Mouse (Mus musculus) left cerebral cortex, postnatal 14 days (tissue): ENCODE results near the gene Ntm. TPM values are rescaled to one million over a fixed set of nuclear protein-coding genes. Genes with fewer than 3 reads are reported as not detected.

Experiments used
- DNase-seq, 2 experiments: peaks; one replicate each; pipeline ENCODE4 v3.0.0; 2021 to 2022; ENCODE audit warnings: low spot score in 2 of 2, mixed read lengths in 1 of 2
- intact Hi-C: fragments of 180-260 bp; cut with DNase I; formaldehyde crosslinking; loops from one replicate; pipeline ENCODE4 v1.15.1; 2025
- total RNA-seq, 2 experiments: library from RNA; stranded (reverse); gene quantifications; 2 replicates each; pipeline ENCODE4 v1.2.3; 2021

The Ntm gene
- total RNA-seq, 2 experiments from 2014 or later: 351 to 370 TPM

DNA sequence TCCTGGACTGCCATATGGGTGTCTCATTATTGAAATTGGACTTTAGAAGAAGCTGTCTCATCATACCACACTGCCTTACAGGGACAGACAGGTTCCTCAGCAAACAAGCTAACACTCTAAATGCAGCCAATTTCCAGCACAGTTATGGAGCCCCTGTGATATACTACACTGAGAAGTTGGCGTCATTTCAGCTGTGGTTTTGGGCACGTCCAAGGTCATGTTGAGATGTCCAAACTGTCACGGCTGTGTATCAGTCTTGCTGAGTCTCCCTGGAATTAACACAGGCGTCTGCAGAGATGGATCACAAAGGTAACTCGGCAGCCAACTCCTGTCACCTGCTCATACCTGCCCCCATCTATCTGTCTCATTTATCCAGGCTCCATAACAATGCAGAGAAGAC lies 779.9 kb downstream of the Ntm start:
- intact Hi-C loops: no loop called here
- DNase-seq: no peak

DNA sequence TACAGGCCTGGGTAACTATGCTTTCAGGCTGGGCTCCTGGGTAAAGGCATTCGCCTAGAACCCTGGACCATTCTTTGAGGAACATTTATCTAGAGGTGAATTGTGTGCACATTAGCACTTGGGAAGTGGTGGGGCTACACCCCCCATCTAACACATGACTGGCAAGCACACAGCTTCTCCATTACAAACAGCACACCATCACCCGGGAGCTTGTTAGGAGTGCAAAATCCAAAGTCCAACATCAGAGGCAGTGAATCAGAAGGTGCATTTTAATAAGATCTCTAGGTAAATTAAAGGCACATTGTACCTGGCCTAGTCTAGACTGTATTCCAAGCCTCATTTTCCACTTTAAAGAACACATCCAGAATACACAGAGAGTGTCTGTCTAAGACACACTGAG lies 781.3 kb downstream of the Ntm start:
- intact Hi-C loops: no loop called here

DNA sequence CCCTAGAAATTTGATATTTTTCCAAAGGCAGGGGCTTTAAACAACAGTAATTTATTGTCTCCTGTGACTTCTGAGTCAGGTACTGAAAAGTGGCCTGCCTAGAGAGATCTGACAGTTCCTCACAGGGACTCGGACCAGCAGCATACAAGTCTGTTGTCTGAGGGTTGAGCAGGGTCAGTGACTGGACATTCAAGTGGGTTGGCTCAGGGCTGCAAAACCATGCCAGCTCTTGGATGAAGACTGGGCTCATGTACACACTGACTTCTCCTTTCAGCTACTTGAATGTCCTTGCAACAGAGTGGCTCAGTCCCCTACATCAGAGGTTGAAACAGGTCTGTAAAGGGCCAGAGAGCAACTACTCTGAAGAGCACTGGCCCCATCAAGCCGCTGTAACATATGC lies 797.2 kb downstream of the Ntm start:
- DNase-seq: no peak
- intact Hi-C loops: no loop called here

More for the DNA sequence above, 781.3 kb downstream of the Ntm start:
- no peak for DNase-seq

DNA sequence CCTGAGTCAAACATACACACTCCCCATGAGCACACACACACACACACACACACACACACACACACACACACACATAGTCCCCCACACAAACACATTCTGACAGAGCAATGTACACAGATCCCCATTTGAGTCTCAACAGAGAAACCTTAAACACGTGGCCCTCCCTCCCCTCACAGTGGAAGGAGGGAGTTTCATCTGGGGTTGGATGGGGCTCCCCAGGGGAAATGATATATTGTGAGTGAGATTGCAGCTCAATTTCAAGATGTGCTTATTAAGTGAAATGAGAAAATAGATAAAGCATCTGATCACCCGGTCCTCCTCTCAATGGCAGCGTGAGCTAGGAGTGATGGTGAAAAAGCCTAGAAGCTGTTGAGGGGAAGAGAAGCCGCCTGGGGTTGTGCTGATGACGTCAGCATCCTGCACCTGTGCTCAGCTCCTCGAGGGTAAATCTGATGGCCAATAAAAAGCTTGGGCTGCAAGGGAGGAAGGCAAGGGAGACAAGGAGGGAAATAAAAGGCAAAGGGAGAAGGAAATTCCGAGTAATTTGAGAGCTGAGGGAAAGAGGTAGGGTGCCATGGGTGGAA lies 801.8 kb downstream of the Ntm start:
- intact Hi-C loops: no loop called here
- no peak for DNase-seq

DNA sequence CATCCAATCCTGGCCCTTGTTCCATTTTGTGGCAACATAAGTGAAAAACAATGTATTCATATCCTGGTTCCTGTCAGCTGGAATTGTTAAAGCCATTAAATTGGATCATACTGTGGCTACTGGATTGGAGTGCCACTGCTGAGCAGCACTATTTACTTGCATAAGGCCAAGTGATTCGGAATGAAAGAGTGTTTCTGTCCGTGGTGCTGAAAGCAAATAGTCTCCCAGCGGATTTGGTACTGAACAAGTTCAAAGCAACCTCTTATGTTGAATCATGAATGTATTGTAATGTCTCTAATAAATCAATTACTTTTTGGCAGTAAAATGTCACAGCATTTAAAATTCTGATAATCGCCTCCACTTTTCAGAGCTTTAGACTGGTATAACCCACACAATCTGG lies 817.0 kb downstream of the Ntm start:
- intact Hi-C loops: no loop called here
- no peak for DNase-seq

DNA sequence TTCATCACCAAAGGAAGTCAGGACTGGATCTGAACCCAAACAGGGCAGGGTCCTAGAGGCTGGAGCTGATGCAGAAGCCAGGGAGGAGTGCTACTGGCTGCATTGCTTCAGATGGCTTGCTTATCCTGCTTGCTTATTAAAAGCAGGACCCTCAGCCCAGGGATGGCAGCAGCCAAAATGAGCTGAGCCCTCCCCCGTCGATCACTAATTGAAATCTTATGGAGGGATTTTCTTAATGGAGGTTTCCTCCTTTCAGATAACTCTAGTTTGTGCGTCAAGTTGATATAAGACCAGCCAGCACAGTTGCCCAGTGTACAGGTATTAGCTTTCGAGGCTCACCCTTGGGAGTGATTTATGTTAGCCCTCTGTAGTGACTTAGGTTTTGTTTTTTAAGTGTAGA lies 826.9 kb downstream of the Ntm start:
- no peak for DNase-seq
- intact Hi-C loops: no loop called here

DNA sequence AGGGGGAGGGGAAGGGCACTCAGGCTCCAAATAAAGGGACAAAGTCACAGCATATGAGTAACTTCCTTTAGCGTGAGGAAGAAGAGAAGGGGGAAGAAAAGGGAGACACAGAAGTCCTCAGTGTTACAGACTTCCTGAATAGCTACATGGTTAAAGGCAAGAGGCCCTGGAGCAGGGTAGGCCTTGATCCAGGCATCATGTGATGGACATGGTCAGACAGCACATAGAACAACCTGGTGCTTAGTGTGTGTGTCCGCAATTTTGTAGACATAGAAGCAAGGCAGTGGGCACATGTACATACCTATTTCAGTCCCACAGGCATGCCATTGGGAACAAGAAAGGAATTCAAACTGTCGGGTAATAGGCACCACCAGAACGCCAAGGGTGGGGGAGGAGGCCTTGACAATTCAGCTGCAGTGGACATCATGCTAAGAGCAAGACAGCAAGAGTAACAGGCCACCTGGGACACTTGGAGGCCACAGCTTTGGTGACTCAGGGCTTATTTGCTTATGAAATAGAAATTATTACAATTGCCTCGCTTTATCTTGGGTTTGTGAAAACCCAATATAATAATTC lies 832.1 kb downstream of the Ntm start:
- no peak for DNase-seq
- intact Hi-C loops: no loop called here

DNA sequence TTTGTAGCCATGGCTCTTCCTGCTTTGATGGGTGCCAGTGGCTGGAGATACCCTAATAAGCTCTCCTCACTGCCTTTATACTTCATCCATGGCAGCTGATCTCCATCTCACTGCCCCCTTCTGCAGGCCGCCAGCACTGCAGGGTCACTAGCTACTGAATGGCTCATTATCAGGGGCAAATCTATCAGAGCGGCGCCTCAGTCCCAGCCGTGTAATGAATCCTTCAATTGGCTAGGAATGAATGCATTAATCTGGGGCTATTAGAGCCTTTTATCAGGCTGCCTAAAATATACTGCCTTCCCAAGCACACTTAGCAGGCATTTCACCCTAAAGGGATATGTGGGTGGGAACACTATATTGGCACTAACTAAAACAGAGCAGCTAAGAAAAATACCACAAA lies 832.6 kb downstream of the Ntm start:
- no peak for DNase-seq
- intact Hi-C loops: no loop called here

DNA sequence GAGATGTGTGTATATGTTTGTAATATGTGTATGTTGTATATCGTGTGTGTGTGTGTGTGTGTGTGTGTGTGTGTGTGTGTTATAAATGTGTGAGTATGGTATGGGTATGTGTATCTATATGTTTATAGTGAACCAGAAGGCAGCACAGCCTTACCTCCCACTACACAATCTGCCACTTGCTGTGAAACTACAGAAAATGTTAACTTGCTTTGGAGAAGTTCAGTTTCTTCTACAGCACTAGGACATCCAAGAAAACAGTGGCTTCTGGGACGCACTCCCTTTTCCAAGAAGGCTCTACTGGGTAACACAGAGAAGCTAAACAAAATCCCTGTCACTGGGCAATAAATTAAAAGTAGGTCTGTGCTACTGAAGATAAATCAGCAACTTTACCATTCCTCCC lies 834.5 kb downstream of the Ntm start:
- intact Hi-C loops: no loop called here
- DNase-seq: peak; percentile 23 to 44

DNA sequence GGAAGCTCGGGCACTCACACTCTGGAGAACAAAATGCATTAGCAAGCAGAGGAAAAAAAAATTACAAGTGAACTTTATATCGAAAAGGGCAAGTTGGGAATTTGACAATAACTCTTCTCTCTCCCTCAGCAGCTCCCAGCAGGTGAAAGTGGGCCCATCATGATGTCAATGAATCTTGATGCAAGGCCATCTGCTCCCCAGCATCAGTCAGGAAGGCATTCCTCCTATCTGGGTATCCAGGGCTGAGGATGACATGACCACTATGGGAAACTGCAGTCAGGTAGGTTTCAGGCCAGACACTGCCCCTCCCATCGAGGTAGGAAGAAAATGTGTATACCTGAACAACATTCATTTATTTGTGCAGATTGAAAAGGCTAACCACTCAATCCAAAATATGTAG lies 838.5 kb downstream of the Ntm start:
- intact Hi-C loops: no loop called here
- no peak for DNase-seq

DNA sequence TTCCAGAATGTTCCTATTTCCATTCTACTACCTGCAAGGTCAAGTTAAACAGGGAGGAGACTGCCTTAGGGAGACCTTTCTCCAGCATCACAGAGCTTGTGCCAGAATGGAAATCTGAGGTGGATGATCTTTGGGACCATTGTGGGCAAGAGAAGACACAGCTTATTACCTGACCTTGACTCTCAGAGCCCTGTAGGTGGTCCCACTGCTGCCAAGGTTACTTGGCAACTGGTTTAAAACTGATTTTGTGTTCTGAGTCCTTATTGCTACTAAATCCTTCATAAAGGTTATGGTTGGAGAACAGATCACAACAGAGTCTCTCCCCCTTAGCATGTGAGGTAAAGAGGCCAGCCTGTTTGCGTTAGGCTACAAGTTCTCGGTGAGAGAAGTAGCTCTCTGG lies 839.1 kb downstream of the Ntm start:
- no peak for DNase-seq
- intact Hi-C loops: no loop called here

DNA sequence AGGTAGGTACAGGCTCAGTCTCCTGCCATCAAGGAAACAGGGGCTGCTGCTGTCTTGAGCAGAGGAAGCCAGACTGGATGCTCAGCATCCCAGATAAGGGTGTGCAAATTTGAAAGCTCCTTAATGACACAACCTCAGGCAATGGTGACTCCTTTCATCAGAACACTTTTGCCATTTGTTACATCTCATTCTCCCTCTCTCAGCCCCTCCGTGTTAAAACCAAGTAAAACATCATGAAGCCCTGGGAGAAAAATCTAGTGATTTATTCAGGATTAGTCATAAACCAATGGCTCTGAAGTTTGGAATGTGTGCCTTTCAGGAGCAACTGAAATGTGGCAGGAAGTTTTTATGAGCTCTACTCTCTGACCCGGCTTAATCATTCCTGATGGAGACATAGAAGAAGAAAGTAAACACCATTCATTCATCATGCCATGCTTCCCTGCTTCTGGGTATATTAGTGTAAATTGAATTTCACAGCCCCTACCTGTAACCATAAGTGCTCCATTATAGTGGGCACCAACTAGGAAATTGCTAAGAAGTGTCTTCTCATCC lies 845.3 kb downstream of the Ntm start:
- DNase-seq: no peak

DNA sequence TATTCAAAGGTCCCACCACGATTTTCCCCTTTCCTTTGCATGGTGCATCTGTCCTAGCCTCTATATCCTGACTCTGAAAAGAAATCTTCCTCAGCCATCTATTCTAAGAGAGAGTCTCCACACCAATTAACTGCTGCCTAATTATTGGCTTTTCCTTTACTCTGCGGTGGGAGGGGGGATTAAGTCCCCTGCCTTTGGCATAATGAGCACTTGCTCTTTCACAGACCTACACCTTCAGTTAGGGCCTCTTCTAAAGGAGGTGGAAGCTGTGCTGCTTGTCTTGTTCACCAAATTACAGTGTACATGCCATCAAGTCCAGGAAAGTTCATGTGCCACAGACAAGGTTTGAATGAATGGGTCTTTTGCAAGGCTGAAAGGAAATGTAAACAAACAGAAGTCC lies 847.6 kb downstream of the Ntm start:
- intact Hi-C loops: no loop called here

More for the DNA sequence above, 845.3 kb downstream of the Ntm start:
- intact Hi-C loops: no loop called here

DNA sequence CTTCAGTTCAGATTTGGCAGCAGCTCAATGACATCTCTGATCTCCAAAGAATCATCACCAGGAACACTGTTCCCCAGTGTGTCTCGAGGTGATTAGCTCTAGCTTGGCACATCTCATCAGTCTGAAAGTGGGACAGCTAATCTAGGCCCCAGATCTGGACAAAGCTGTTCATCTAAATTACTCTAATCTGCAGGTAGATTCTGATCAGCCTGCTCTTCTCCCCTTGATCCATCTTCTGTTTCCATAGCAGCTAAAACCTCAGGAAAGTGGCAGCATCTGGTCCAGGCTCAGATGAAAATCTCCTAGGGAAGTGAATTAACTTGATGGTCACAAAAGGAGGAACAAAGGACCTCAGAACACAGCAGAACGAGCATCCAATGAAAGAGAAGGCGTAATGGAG lies 856.2 kb downstream of the Ntm start:
- intact Hi-C loops: no loop called here
- no peak for DNase-seq

More for the DNA sequence above, 847.6 kb downstream of the Ntm start:
- DNase-seq: no peak

DNA sequence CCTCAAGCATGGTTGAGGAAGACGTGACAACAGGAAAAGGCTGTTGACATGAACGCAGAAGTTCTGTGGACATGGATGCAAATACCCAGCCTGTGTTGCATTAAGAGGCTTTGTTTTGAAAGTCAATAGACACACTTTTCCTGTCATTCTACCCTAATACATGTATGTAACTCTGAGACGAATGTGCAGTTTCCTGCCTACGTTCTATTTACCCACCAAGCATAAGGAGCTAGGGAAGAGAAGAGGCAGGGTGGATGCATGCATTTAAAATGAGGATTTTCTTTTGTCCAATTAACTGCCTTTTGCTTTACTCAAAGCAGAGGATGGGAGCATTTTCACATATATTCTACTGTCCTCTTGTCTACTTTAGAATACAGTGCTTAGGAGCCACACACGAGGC lies 858.5 kb downstream of the Ntm start:
- DNase-seq: no peak
- intact Hi-C loops: no loop called here

DNA sequence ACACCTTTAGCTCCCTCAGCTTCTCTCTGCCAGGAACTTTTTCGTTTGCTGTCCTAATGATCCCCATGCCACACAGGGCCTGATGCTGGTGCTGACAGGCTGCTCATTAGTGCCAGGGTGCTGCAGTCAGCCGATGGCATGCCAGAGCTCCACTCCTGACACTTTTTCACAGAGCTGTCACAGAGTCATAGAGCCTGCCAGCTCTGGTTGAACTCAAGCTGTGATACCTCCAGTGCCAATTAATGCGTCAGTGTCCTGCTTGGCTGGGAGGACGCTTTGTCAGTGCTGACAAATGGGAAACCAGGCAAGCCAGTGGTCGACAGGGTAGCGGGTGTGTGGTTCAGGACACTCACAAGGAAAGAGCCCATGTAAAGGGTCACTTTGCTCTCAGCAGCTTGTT lies 858.9 kb downstream of the Ntm start:
- DNase-seq: no peak
- intact Hi-C loops: no loop called here

DNA sequence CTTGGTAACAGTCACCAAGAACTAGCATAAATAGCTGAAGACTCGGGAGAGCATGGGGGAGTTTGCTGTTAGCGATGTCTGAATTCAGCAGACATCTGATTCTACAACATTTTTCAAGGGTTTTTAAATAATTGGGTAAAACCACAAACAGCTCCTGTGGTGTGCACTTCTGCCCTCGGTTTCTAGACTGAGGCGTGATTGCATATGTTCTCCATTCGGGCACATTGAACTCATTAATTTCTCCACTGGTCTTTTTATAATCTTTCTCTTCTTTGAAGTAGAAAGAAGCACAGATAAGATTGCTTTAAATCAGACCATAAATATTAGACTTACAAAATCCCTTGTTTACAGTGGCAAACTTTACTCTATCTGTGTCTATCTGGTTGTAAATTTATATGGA lies 862.3 kb downstream of the Ntm start:
- intact Hi-C loops: no loop called here
- DNase-seq: peak in 1 of 2 experiments; percentile 35

DNA sequence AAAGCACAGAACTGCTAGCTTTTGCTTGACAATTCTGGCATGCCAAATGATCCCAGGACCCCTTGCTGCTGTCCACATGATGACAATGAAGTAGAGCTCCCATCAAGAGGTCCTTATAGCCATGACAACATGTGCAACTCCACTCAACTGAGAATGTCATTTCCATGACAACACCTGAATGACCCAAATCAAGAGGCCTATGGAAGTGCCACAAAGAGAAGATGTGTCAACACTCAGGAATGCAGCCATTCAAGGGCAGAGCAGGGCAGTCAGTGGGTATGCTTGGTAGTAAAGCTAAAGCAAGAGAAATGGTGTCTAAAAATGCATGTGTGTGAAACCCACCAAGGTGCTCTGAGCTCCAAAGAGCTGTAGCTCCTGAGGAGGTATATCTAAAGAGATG lies 870.5 kb downstream of the Ntm start:
- no peak for DNase-seq
- intact Hi-C loops: no loop called here

DNA sequence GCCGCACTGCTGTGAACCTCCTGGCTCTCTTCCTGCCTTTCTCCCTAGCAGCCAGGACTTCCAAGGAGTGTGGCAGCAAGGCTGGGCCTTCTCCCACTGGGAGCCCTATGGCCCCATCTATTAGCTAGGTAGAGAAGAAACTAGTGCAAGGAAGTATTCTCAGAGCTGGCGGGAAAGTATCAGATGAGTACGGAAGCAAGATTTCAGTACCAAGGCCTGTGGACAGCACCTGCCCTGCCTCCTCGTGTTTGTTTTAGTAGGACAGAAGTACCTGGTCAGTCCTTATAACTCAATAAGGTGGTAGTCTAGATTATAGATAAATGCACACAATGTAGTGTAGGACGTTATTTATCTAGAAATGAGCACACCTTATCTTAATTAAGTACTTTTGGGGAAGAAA lies 874.3 kb downstream of the Ntm start:
- no peak for DNase-seq
- intact Hi-C loops: no loop called here

DNA sequence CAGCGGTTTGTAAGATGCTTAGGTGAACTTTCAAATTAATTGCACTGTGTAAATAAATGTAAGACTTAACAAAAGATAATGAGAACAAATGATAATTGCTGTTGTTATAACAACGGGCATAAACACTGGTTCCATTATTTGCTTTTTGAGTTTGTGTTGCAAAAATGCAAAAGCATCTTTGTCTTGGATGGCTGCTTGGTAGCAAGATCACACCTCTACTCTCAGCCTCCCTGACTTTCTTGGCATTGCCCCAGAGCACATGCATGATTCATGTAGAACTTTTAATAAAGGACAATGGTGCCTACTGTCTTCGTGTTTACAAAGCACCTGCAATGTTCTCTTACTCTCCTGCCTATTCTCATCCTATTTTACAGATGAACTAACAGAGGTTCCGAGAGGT lies 875.3 kb downstream of the Ntm start:
- DNase-seq: peak in 1 of 2 experiments; percentile 25
- intact Hi-C loops: no loop called here

DNA sequence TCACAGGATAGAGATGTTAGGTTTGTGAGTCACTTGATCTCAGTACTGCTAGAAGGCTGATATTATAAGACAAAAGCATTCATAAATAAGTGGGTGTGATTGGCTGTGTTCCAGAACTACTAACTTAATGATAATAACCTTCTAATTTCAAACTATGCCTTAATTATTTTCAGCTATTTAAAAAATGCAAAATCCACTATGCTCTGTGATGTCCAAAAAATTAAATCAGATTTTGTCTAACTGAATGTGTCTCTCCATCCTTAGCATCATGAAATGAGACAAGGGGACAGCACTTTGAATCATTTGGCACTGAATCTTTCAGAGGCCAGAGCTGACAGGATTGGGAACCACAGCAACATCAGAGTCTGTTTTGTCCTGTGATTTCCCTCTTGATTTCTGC lies 875.8 kb downstream of the Ntm start:
- DNase-seq: no peak
- intact Hi-C loops: no loop called here
